8 mouse cellular contexts compared by ENCODE assay signal in genomic region chr13:74534864-74535263, GRCm38 (mm10). TPM values are rescaled to one million over a fixed set of nuclear protein-coding genes. Genes with fewer than 3 reads are reported as not detected.
DNase-seq lines count a peak whose midpoint lies in the region; ATAC-seq and TF ChIP-seq lines count a peak whose summit lies in the region.
"Not testable (repeated sequence)": the region's sequence is repeated elsewhere in the genome, so short reads cannot be mapped to it uniquely, and the experiment has no call there.

No protein-coding gene starts in this region.

- not testable (repeated sequence) for H3K27ac ChIP-seq in heart, adult 2 months; kidney, adult 2 months (ENCODE audit: insufficient read depth, low read depth, low read length); midbrain, embryonic 15.5 days

- TF ChIP-seq POLR2A in heart, adult 2 months (IDR thresholded peaks at IDR 0.05; ENCODE audit: insufficient read depth, low read depth, low read length); kidney, adult 2 months (IDR thresholded peaks at IDR 0.05; ENCODE audit: low read depth, low read length): not testable (repeated sequence)

- intact Hi-C loops in heart, adult 2 months (cut with DNase I), result loop anchor here (2.0 kb wide), 1 partner anchor 194 kb away; no protein-coding TSS in a partner anchor
- intact Hi-C loops in left cerebral cortex, postnatal 4 days (cut with DNase I), result not testable (repeated sequence)

- not testable (repeated sequence) for H3K4me3 ChIP-seq in heart, adult 2 months; kidney, adult 2 months (ENCODE audit: insufficient read depth, low read depth, low read length); midbrain, embryonic 15.5 days

- H3K27me3 ChIP-seq in heart, adult 2 months (ENCODE audit: control insufficient read depth, insufficient read depth, low read length); kidney, adult 2 months (replicated peaks; ENCODE audit: control insufficient read depth, insufficient read depth, low read length); midbrain, embryonic 15.5 days (replicated peaks): not testable (repeated sequence)

- H3K4me2 ChIP-seq in midbrain, embryonic 15.5 days, result not testable (repeated sequence)

- peak; percentile 80 for ATAC-seq in midbrain, embryonic 15.5 days (replicated peaks)

- H3K4me1 ChIP-seq in heart, adult 2 months (ENCODE audit: control insufficient read depth, insufficient read depth, low read length); kidney, adult 2 months (ENCODE audit: control insufficient read depth, insufficient read depth, low read length); midbrain, embryonic 15.5 days: not testable (repeated sequence)

- TF ChIP-seq CTCF in heart, adult 2 months (IDR thresholded peaks at IDR 0.05), result peak; percentile 66
- peak; percentile 39 for TF ChIP-seq CTCF in kidney, adult 2 months (conservative IDR thresholded peaks at IDR 0.05; ENCODE audit: insufficient read depth, insufficient read length, low read depth, low read length)

- TF ChIP-seq EP300 in heart, adult 2 months (IDR thresholded peaks at IDR 0.05; ENCODE audit: insufficient read depth, low read depth, low read length), result not testable (repeated sequence)

- H3K79me2 ChIP-seq in heart, adult 2 months (replicated peaks; ENCODE audit: control insufficient read depth, insufficient read depth, low read length), result not testable (repeated sequence)

- not testable (repeated sequence) for H3K36me3 ChIP-seq in heart, adult 2 months (ENCODE audit: control insufficient read depth, insufficient read depth, low read length); kidney, adult 2 months (ENCODE audit: control insufficient read depth, insufficient read depth, low read length); midbrain, embryonic 15.5 days (replicated peaks)

- peak; percentile 69 to 74 for DNase-seq in B cell, adult 2 months
- DNase-seq in adrenal gland, postnatal 14 days, result peak; percentile 77
- peak; percentile 82 for DNase-seq in embryo, embryonic 11 days
- peak; percentile 30 to 35 for DNase-seq in heart, adult 2 months
- DNase-seq in kidney, adult 2 months, result peak; percentile 70
- peak; percentile 54 for DNase-seq in left cerebral cortex, postnatal 4 days
- peak; percentile 13 to 57 for DNase-seq in spleen, adult 18-20 months

- H3K9ac ChIP-seq in heart, adult 2 months (ENCODE audit: low read depth, low read length); midbrain, embryonic 15.5 days: not testable (repeated sequence)

- H3K9me3 ChIP-seq in midbrain, embryonic 15.5 days, result not testable (repeated sequence)

- 11% methylated on average over 3 of the region's 3 CpGs for WGBS in heart, adult 2 months
- 10% methylated on average over 3 of the region's 3 CpGs for WGBS in kidney, adult 2 months
- WGBS in midbrain, embryonic 15.5 days, result 12% methylated on average over 3 of the region's 3 CpGs

RNA-seq across cellular contexts. Expression of gene Zfp825, which starts 41.1 kb away (rescaled TPM):
- total RNA-seq in adrenal gland, postnatal 14 days (2021), result 8.6 and 11.6 TPM in 2 replicates
- 1 to 10 TPM; 5.2 to 5.6 TPM for total RNA-seq in heart, adult 2 months (2021)
- 2.1 and 4.3 TPM in 2 replicates for polyA plus RNA-seq in heart, adult 2 months (2012; rRNA removed)
- 1.2 and 1.7 TPM in 2 replicates for polyA plus RNA-seq in kidney, adult 2 months (2012; rRNA removed)
- 1 to 10 TPM; 5.6 to 8.1 TPM for total RNA-seq in left cerebral cortex, postnatal 4 days (2021)
- polyA plus RNA-seq in midbrain, embryonic 15.5 days (2015; fragmentation: Nextera tagmentation; extraction: Ambion mirVana), result 17.1 and 19.7 TPM in 2 replicates
